Mouse (Mus musculus) midbrain, postnatal 0 days (tissue): ENCODE measurements around the gene Fras1. TPM values are rescaled to one million over a fixed set of nuclear protein-coding genes. Genes with fewer than 3 reads are reported as not detected.

Experiments used
- ATAC-seq: fragments of 200-750 bp; cut with Nextera tagmentation; 2 replicates; pipeline ENCODE4 v1.8.0; 2017; ENCODE audit warnings: moderate number of reproducible peaks, mild to moderate bottlenecking, moderate TSS enrichment, moderate library complexity; ENCODE audit not compliant: low FRiP score
- DNase-seq: peaks from one replicate; pipeline ENCODE4 v3.0.0-alpha.2; 2015; ENCODE audit warnings: low spot score
- H3K27ac ChIP-seq: fragments of 300-500 bp; sonication (generic); 2 replicates; pipeline ENCODE4 v1.5.1; 2014; ENCODE audit warnings: low read depth, mild to moderate bottlenecking, low read length, mixed read lengths
- H3K27me3 ChIP-seq: fragments of 300-500 bp; sonication (generic); 2 replicates; pipeline ENCODE4 v1.6.1; 2014; ENCODE audit warnings: low read length, control low read depth, mixed read lengths; ENCODE audit not compliant: insufficient read depth
- H3K36me3 ChIP-seq: fragments of 300-500 bp; sonication (generic); 2 replicates; pipeline ENCODE4 v1.6.1; 2014; ENCODE audit warnings: low read length, control low read depth, mixed read lengths; ENCODE audit not compliant: insufficient read depth
- H3K4me1 ChIP-seq: fragments of 300-500 bp; sonication (generic); 2 replicates; pipeline ENCODE4 v1.6.1; 2014; ENCODE audit warnings: mild to moderate bottlenecking, control low read depth, antibody characterized with exemption, low read length, mixed read lengths; ENCODE audit not compliant: insufficient read depth
- H3K4me2 ChIP-seq: fragments of 300-500 bp; sonication (generic); 2 replicates; pipeline ENCODE4 v1.6.1; 2014; ENCODE audit warnings: low read depth, mild to moderate bottlenecking, low read length, mixed read lengths; ENCODE audit not compliant: poor library complexity, severe bottlenecking
- H3K4me3 ChIP-seq: fragments of 300-500 bp; sonication (generic); 2 replicates; pipeline ENCODE4 v1.5.1; 2014; ENCODE audit warnings: low read depth, mild to moderate bottlenecking, low read length, moderate library complexity
- H3K9ac ChIP-seq: fragments of 300-500 bp; sonication (generic); replicated peaks from 2 replicates; pipeline ENCODE4 v1.6.1; 2014; ENCODE audit warnings: mild to moderate bottlenecking, low read length, moderate library complexity, mixed read lengths; ENCODE audit not compliant: poor library complexity, severe bottlenecking
- H3K9me3 ChIP-seq: fragments of 300-500 bp; sonication (generic); 2 replicates; pipeline ENCODE4 v1.6.1; 2016; ENCODE audit warnings: low read length, control low read depth
- CTCF ChIP-seq: IDR thresholded peaks from 2 replicates; pipeline ENCODE4 v1.5.1; 2016; ENCODE audit warnings: antibody characterized with exemption, mild to moderate bottlenecking
- WGBS: fragments of 180-500 bp; shearing (Covaris S2); extraction: QIAGEN DNeasy Blood & Tissue Kit; methylation state at CpG from one replicate; pipeline ENCODE4 v1.1.7; 2014; 5-methylcytosine and 5-hydroxymethylcytosine counted together
- polyA plus RNA-seq: library from polyadenylated mRNA; unstranded; fragments of >200 nt; fragmentation: Nextera tagmentation; extraction: Ambion mirVana; gene quantifications from 2 replicates; pipeline ENCODE4 v1.2.1, GENCODE M21; 2015
- total RNA-seq: library from RNA; depleted of rRNA; stranded (reverse); fragments of >200 nt; gene quantifications from 2 replicates; pipeline ENCODE4 v1.2.3, GENCODE M21; 2014

Fras1 gene
- total and polyA plus RNA-seq, 2 experiments from 2014 or later = 2.3 to 7.3 TPM

GRCm38 (mm10) chr5:96544112-96544511 lies 170.4 kb downstream of the Fras1 start:
- Histone ChIP-seq H3K4me1 (no peaks in the 10 kb centered on the region), H3K27me3 (no peaks in the 10 kb centered on the region), H3K9me3 (no peaks in the 10 kb centered on the region), H3K27ac (no peak overlapping the region), H3K4me3 (no peak overlapping the region), H3K4me2 (no peak overlapping the region), H3K36me3 (no peaks in the 10 kb centered on the region), H3K9ac (no peak overlapping the region)
- ATAC-seq (no peak), DNase-seq (no peak)
- WGBS = 75% methylated on average over 4 of the region's 4 CpGs
- no peak for TF ChIP-seq CTCF

GRCm38 (mm10) chr5:96545994-96546393 lies 172.2 kb downstream of the Fras1 start:
- Histone ChIP-seq H3K4me3 (no peak overlapping the region), H3K27me3 (no peaks in the 10 kb centered on the region), H3K27ac (no peak overlapping the region), H3K36me3 (no peaks in the 10 kb centered on the region), H3K9me3 (no peaks in the 10 kb centered on the region), H3K9ac (no peak overlapping the region), H3K4me2 (no peak overlapping the region), H3K4me1 (no peaks in the 10 kb centered on the region)
- ATAC-seq (no peak), DNase-seq (no peak)
- WGBS = 87% methylated on average over 5 of the region's 5 CpGs
- TF ChIP-seq CTCF = no peak

GRCm38 (mm10) chr5:96554940-96555679 lies 181.4 kb downstream of the Fras1 start:
- Histone ChIP-seq H3K36me3 (no peaks in the 10 kb centered on the region), H3K9me3 (no peaks in the 10 kb centered on the region), H3K27ac (no peak overlapping the region), H3K4me1 (no peaks in the 10 kb centered on the region), H3K9ac (no peak overlapping the region), H3K4me2 (no peak overlapping the region), H3K27me3 (no peaks in the 10 kb centered on the region), H3K4me3 (no peak overlapping the region)
- DNase-seq = no peak
- no peak for ATAC-seq
- no peak for TF ChIP-seq CTCF
- 82% methylated on average over 12 of the region's 12 CpGs for WGBS

- WGBS = 22% methylated on average over 8 of the region's 8 CpGs
- Histone ChIP-seq H3K9me3 (no peaks in the 10 kb centered on the region), H3K27me3 (no peaks in the 10 kb centered on the region), H3K27ac (no peak overlapping the region), H3K4me2 (no peak overlapping the region), H3K4me3 (no peak overlapping the region), H3K36me3 (no peaks in the 10 kb centered on the region), H3K4me1 (no peaks in the 10 kb centered on the region), H3K9ac (no peak overlapping the region)
- ATAC-seq (no peak), DNase-seq (no peak)
- no peak for TF ChIP-seq CTCF
Measured at GRCm38 (mm10) chr5:96558049-96558804, 184.5 kb downstream of the Fras1 start.

- Histone ChIP-seq H3K27me3 (no peaks in the 10 kb centered on the region), H3K9me3 (no peaks in the 10 kb centered on the region), H3K4me3 (no peak overlapping the region), H3K27ac (no peak overlapping the region), H3K9ac (no peak overlapping the region), H3K4me1 (no peaks in the 10 kb centered on the region), H3K36me3 (no peaks in the 10 kb centered on the region), H3K4me2 (no peak overlapping the region)
- ATAC-seq = no peak
- DNase-seq = no peak
- 53% methylated on average over 4 of the region's 4 CpGs for WGBS
- TF ChIP-seq CTCF = no peak
Measured at GRCm38 (mm10) chr5:96574586-96574985, 200.8 kb downstream of the Fras1 start.

- DNase-seq (no peak), ATAC-seq (no peak)
- H3K27me3 ChIP-seq = no peaks in the 10 kb centered on the region
- no peak overlapping the region for H3K4me3 ChIP-seq
- no peak overlapping the region for H3K9ac ChIP-seq
- H3K4me2 ChIP-seq = no peak overlapping the region
- no peaks in the 10 kb centered on the region for H3K4me1 ChIP-seq
- no peaks in the 10 kb centered on the region for H3K36me3 ChIP-seq
- no peak for TF ChIP-seq CTCF
- WGBS = 77% methylated on average over 3 of the region's 3 CpGs
- no peak overlapping the region for H3K27ac ChIP-seq
- no peaks in the 10 kb centered on the region for H3K9me3 ChIP-seq
Measured at GRCm38 (mm10) chr5:96578705-96579104, 204.9 kb downstream of the Fras1 start.
